Mouse (Mus musculus) forebrain, embryonic 13.5 days (tissue): ENCODE data around the gene Gm21764. TPM values are rescaled to one million over a fixed set of nuclear protein-coding genes. Genes with fewer than 3 reads are reported as not detected.
"Not testable (repeated sequence)": the region's sequence is repeated elsewhere in the genome, so short reads cannot be mapped to it uniquely, and the experiment has no call there.

Experiments used
- ATAC-seq: fragments of 200-750 bp; cut with Nextera tagmentation; 2 replicates; pipeline ENCODE4 v1.8.0; 2017
- H3K27ac ChIP-seq: fragments of 300-500 bp; sonication (generic); 2 replicates; pipeline ENCODE4 v1.5.1; 2015; ENCODE audit warnings: inconsistent platforms, mild to moderate bottlenecking, moderate library complexity
- H3K27me3 ChIP-seq: fragments of 300-500 bp; sonication (generic); 2 replicates; pipeline ENCODE4 v1.6.1; 2015; ENCODE audit warnings: mild to moderate bottlenecking, inconsistent platforms
- H3K36me3 ChIP-seq: fragments of 300-500 bp; sonication (generic); 2 replicates; pipeline ENCODE4 v1.6.1; 2015; ENCODE audit warnings: mild to moderate bottlenecking, inconsistent platforms; ENCODE audit not compliant: poor library complexity, severe bottlenecking
- H3K4me1 ChIP-seq: fragments of 300-500 bp; sonication (generic); 2 replicates; pipeline ENCODE4 v1.6.1; 2015; ENCODE audit warnings: inconsistent platforms
- H3K4me2 ChIP-seq: fragments of 300-500 bp; sonication (generic); 2 replicates; pipeline ENCODE4 v1.6.1; 2015; ENCODE audit warnings: inconsistent platforms, mild to moderate bottlenecking, moderate library complexity
- H3K4me3 ChIP-seq: fragments of 300-500 bp; sonication (generic); 2 replicates; pipeline ENCODE4 v1.5.1; 2015; ENCODE audit warnings: mild to moderate bottlenecking, inconsistent platforms
- H3K9ac ChIP-seq: fragments of 300-500 bp; sonication (generic); 2 replicates; pipeline ENCODE4 v1.6.1; 2015; ENCODE audit warnings: mild to moderate bottlenecking, inconsistent platforms
- H3K9me3 ChIP-seq: fragments of 300-500 bp; sonication (generic); replicated peaks from 2 replicates; pipeline ENCODE4 v1.6.1; 2016; ENCODE audit warnings: inconsistent platforms
- WGBS: fragments of 180-500 bp; shearing (Covaris S2); methylation state at CpG from one replicate; pipeline ENCODE4 v1.1.7; 2015; 5-methylcytosine and 5-hydroxymethylcytosine counted together
- polyA plus RNA-seq: library from polyadenylated mRNA; unstranded; fragments of >200 nt; fragmentation: Nextera tagmentation; extraction: Ambion mirVana; gene quantifications from 2 replicates; pipeline ENCODE4 v1.2.1, GENCODE M21; 2015

Gene Gm21764
- polyA plus RNA-seq, result not detected in 2 replicates

DNA sequence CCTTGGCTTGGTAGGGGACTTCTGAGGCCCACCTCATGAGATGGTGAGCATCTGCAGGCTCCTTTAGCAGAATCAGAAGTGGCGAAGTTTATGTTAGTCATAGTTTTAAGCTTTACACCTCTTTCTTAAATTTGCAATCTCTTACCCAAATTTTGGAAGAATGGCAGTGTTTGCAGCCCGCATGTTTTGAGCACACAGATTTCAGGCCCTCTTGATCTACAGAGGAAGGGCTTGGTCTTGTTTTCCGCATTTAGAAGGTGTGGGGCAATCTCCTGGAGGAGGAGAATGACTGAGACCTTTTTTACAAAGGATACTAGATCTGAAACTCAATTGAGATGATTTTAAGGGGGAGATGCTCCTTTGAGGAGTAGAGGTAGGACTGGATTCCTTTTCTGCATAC is at the start of gene Gm21764:
Gm21764 (minus strand) TSS at position 101 of the 400 bp plus-strand sequence.
- H3K9me3 ChIP-seq, H3K9ac ChIP-seq, H3K36me3 ChIP-seq, H3K27me3 ChIP-seq, ATAC-seq, H3K27ac ChIP-seq, H3K4me2 ChIP-seq, H3K4me1 ChIP-seq, H3K4me3 ChIP-seq: not testable (repeated sequence)
- no CpG with 5 or more reads among the region's 3 CpGs for WGBS

DNA sequence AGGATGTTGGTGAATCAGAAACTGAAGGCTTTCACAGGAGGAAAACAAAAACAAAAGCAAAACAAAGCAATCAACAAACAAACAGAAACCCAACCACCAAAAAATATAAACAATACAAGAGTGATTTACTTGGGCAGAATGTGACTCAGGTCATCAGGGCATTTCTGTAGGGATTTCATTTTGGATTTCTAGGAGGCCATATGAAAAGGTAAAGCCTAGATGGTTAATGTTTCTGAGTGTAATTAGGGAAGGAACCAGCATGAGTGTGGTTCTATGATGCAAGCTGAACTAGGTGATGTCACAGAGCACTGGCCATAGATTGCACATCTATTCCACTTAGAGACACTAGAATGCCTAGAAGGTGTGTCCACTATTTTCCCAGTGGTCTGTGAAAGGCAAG is 27.2 kb upstream of the Gm21764 start, which contains the start of gene Ssty1:
Ssty1 (plus strand) TSS at position 301 of the 400 bp plus-strand sequence.
- ATAC-seq, H3K27me3 ChIP-seq, H3K36me3 ChIP-seq, H3K9me3 ChIP-seq, H3K9ac ChIP-seq, H3K4me2 ChIP-seq, H3K4me3 ChIP-seq, H3K4me1 ChIP-seq, H3K27ac ChIP-seq: not testable (repeated sequence)

Other genes with a start within 250 kb of the Gm21764 start
- not detected in 2 replicates for gene Gm21904, start 215.5 kb downstream of the Gm21764 start, polyA plus RNA-seq
- not detected in 2 replicates for gene Gm20772, start 187.1 kb downstream of the Gm21764 start, polyA plus RNA-seq
- gene Gm20831, start 187.1 kb downstream of the Gm21764 start, polyA plus RNA-seq, result not detected in 2 replicates
- gene Srsy, start 124.5 kb downstream of the Gm21764 start, polyA plus RNA-seq, result not detected in 2 replicates
- gene Ssty1, start 27.3 kb upstream of the Gm21764 start, polyA plus RNA-seq, result not detected in 2 replicates